Mouse (Mus musculus): ENCODE results near the gene Gm20388. TPM values are rescaled to one million over a fixed set of nuclear protein-coding genes. Genes with fewer than 3 reads are reported as not detected.

Gene Gm20388
- polyA plus RNA-seq, 1 experiment from 2014 or later: not detected

DNA sequence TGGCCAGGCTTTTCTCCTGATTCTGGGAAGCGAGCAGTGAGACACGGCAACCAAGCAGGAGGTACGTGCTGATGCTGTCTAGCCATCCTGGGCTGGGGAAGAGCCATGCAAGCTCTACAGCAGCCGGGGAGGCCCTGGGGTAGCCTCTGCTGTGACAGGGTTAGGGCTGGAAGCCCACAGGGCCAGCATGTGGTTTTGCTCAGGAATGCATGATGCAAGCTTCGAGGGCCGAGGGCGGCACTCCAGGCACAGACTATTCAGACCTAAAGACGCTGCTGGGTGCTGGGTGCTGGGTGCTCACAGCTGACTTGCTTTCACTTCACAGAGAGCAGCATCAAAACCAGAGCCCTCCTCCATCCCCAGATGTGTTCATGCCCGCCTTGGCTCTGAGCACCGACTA, 1382.8 kb downstream of the Gm20388 start:
- no peak for TF ChIP-seq CTCF (IDR thresholded peaks at IDR 0.05; ENCODE audit: low read depth)
- no peak for TF ChIP-seq EP300 (optimal IDR thresholded peaks at IDR 0.05)
- no peak overlapping the region for H3K4me3 ChIP-seq (ENCODE audit: low read depth, low read length)
- H3K36me3 ChIP-seq (ENCODE audit: control insufficient read depth, insufficient read depth, low read length): no peaks in the 10 kb centered on the region
- H3K9me3 ChIP-seq (ENCODE audit: control insufficient read depth, low read length): no peaks in the 10 kb centered on the region
- DNase-seq (ENCODE audit: low spot score): no peak
- H3K27me3 ChIP-seq (ENCODE audit: control insufficient read depth, insufficient read depth, low read length): no peaks in the 10 kb centered on the region
- 0 out of 2 replicates have a peak, but pooled peaks cover 3% of the 10 kb centered on the region for H3K4me1 ChIP-seq (replicated peaks; ENCODE audit: control insufficient read depth, insufficient read depth)
- no peak overlapping the region for H3K27ac ChIP-seq (replicated peaks)
- no peak overlapping the region for H3K9ac ChIP-seq (ENCODE audit: low read length)
- no peak overlapping the region for H3K4me2 ChIP-seq (replicated peaks; ENCODE audit: low read depth)
- 84% methylated on average over 10 of the region's 10 CpGs for WGBS
- ATAC-seq (ENCODE audit: low FRiP score, low TSS enrichment): no peak

DNA sequence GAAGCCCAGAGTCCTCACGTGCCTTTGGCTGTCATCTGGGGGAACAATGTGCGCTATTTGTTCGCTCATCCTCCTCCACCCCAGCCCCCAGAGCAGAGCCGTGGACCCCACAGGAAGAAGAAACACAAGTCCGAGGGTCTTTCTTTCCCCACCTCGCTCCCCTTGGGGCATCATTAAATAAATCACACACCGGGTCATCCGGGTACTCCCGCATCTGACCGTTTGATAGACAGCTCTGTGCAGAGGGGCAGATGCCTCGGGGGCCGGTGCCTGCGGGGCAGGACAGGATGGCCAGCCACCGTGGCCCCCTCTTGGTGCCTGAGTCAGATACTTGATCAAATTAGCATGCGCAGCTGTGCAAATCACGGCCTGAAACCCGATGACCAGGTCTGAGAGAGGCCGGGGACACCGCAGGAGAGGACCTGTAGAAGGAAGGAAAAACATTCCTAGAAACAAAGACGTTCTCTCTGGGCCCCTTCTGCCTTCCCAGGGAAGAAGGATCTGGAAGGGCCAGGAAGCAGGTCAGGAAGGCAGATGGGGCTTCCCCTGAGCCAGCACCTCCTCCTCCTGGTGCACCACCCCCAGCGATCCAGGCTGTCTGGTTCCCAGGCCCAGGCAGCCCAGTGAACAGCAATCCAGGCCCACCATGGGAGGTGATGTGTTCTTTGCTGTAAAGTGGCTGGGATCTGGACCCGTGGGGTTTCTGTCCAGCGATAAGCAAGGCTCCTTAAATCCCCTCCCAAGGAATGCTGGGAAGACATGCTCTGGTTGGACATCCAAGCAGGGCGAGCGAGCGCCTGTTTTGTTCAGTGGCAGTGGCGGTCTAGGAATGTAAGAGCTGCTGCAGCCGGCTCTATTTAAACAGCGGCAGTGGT, 1383.8 kb downstream of the Gm20388 start:
- no peak overlapping the region for H3K27ac ChIP-seq (replicated peaks)
- no peak for ATAC-seq (ENCODE audit: low FRiP score, low TSS enrichment)
- 0 out of 2 replicates have a peak, but pooled peaks cover 3% of the 10 kb centered on the region for H3K4me1 ChIP-seq (replicated peaks; ENCODE audit: control insufficient read depth, insufficient read depth)
- no peak for TF ChIP-seq EP300 (optimal IDR thresholded peaks at IDR 0.05)
- no peak for TF ChIP-seq CTCF (IDR thresholded peaks at IDR 0.05; ENCODE audit: low read depth)
- no peak overlapping the region for H3K4me3 ChIP-seq (ENCODE audit: low read depth, low read length)
- no peak overlapping the region for H3K4me2 ChIP-seq (replicated peaks; ENCODE audit: low read depth)
- WGBS: 35% methylated on average over 29 of the region's 29 CpGs
- H3K9ac ChIP-seq (ENCODE audit: low read length): no peak overlapping the region
- DNase-seq (ENCODE audit: low spot score): no peak
- no peaks in the 10 kb centered on the region for H3K27me3 ChIP-seq (ENCODE audit: control insufficient read depth, insufficient read depth, low read length)
- no peaks in the 10 kb centered on the region for H3K36me3 ChIP-seq (ENCODE audit: control insufficient read depth, insufficient read depth, low read length)
- no peaks in the 10 kb centered on the region for H3K9me3 ChIP-seq (ENCODE audit: control insufficient read depth, low read length)

DNA sequence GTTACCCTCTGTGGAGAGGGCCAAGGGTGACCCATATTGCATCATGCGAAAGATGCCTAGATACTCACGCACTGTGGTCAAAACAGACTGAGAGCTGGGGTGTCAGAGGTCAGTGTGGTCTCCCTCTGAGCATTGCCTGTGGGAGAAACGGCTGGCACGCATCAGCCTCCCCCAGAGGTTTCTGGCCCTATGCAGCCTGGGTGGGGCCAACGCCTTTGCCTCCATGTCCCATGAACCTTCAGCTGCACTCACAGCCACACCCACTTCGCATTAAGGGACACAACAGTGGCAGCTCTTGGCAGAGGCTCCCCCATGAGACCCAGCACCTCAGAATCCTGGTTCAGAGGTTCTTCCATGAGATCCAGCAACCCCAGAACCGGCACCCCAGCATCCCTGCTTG, 1385.4 kb downstream of the Gm20388 start:
- DNase-seq (ENCODE audit: low spot score): no peak

DNA sequence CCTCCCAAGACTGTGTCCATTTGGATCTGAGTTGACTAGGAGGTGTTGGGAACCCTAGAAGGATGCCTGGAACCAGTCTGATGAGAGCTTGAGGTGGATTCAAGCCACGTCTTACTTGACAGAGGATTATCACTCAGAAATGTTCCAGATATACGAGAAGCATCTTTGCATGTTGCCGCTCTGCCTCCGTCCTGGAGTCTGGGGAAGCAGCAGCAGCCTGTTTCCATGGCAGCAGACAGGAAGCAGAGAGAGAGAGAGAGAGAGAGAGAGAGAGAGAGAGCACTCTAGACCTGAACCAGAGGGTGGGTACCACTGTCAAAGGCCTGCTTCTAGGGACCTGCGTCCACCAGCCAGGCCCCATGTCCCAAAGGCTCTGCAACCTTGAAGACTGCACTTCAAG, 1386.0 kb downstream of the Gm20388 start:
- H3K4me1 ChIP-seq (replicated peaks; ENCODE audit: control insufficient read depth, insufficient read depth): 0 out of 2 replicates have a peak, but pooled peaks cover 3% of the 10 kb centered on the region
- H3K9ac ChIP-seq (ENCODE audit: low read length): no peak overlapping the region
- H3K27ac ChIP-seq (replicated peaks): no peak overlapping the region
- H3K4me2 ChIP-seq (replicated peaks; ENCODE audit: low read depth): no peak overlapping the region
- H3K27me3 ChIP-seq (ENCODE audit: control insufficient read depth, insufficient read depth, low read length): no peaks in the 10 kb centered on the region
- DNase-seq (ENCODE audit: low spot score): no peak
- no peak for ATAC-seq (ENCODE audit: low FRiP score, low TSS enrichment)
- TF ChIP-seq CTCF (IDR thresholded peaks at IDR 0.05; ENCODE audit: low read depth): no peak
- no peak for TF ChIP-seq EP300 (optimal IDR thresholded peaks at IDR 0.05)
- no peaks in the 10 kb centered on the region for H3K9me3 ChIP-seq (ENCODE audit: control insufficient read depth, low read length)
- H3K36me3 ChIP-seq (ENCODE audit: control insufficient read depth, insufficient read depth, low read length): no peaks in the 10 kb centered on the region
- no peak overlapping the region for H3K4me3 ChIP-seq (ENCODE audit: low read depth, low read length)
- 59% methylated on average over 5 of the region's 5 CpGs for WGBS

More for the DNA sequence above, 1385.4 kb downstream of the Gm20388 start:
- Histone ChIP-seq H3K4me3 (ENCODE audit: low read depth, low read length) (no peak overlapping the region), H3K36me3 (ENCODE audit: control insufficient read depth, insufficient read depth, low read length) (no peaks in the 10 kb centered on the region), H3K4me2 (replicated peaks; ENCODE audit: low read depth) (no peak overlapping the region), H3K27ac (replicated peaks) (no peak overlapping the region), H3K27me3 (ENCODE audit: control insufficient read depth, insufficient read depth, low read length) (no peaks in the 10 kb centered on the region), H3K9ac (ENCODE audit: low read length) (no peak overlapping the region), H3K4me1 (replicated peaks; ENCODE audit: control insufficient read depth, insufficient read depth) (0 out of 2 replicates have a peak, but pooled peaks cover 3% of the 10 kb centered on the region), H3K9me3 (ENCODE audit: control insufficient read depth, low read length) (no peaks in the 10 kb centered on the region)
- WGBS: 85% methylated on average over 7 of the region's 7 CpGs
- no peak for ATAC-seq (ENCODE audit: low FRiP score, low TSS enrichment)
- TF ChIP-seq EP300 (optimal IDR thresholded peaks at IDR 0.05): no peak
- no peak for TF ChIP-seq CTCF (IDR thresholded peaks at IDR 0.05; ENCODE audit: low read depth)

DNA sequence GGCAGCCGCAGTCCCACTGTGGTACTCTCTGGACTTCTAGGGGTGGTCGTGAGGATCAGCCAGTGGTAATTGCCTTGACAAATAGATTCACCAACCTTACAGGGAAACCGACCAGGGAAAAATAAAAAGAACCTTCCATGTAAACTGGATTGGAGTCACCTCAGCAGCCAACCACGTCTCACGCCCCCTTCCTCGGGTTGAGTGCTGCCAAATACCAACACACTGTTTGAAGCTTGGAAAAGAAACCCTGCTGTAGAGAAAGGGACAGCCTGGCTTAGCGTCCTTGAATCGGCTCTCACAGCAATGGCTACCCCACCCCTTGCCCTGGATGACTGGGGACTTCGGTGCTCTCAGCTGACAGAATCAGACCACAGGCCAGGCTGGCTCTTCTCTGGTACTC, 1386.7 kb downstream of the Gm20388 start:
- Histone ChIP-seq H3K4me1 (replicated peaks; ENCODE audit: control insufficient read depth, insufficient read depth) (0 out of 2 replicates have a peak, but pooled peaks cover 3% of the 10 kb centered on the region), H3K27me3 (ENCODE audit: control insufficient read depth, insufficient read depth, low read length) (no peaks in the 10 kb centered on the region), H3K27ac (replicated peaks) (no peak overlapping the region), H3K4me3 (ENCODE audit: low read depth, low read length) (no peak overlapping the region), H3K36me3 (ENCODE audit: control insufficient read depth, insufficient read depth, low read length) (no peaks in the 10 kb centered on the region), H3K9ac (ENCODE audit: low read length) (no peak overlapping the region), H3K9me3 (ENCODE audit: control insufficient read depth, low read length) (no peaks in the 10 kb centered on the region), H3K4me2 (replicated peaks; ENCODE audit: low read depth) (no peak overlapping the region)
- DNase-seq (ENCODE audit: low spot score): no peak
- TF ChIP-seq CTCF (IDR thresholded peaks at IDR 0.05; ENCODE audit: low read depth): no peak
- TF ChIP-seq EP300 (optimal IDR thresholded peaks at IDR 0.05): no peak
- no peak for ATAC-seq (ENCODE audit: low FRiP score, low TSS enrichment)
- WGBS: 78% methylated on average over 9 of the region's 9 CpGs

DNA sequence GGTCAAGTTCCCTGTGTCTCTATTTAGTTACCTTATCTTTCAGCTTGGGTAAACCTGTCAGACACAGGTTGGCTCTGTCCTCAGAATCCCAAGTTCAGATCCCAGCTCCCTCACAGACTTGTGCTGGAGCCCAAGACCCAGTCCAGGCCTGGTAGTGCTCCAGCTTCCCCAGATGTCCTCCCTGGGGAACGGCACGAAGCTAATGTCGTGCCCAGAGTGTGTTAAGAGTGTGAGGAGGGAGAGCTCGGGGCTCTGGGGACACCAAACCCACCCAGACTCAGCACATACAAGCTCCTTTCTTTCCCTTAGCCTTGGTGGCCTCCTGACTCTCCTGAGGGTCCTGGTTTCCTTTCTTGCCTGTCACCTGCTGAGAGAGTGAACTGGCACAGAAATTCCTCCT, 1389.4 kb downstream of the Gm20388 start:
- Histone ChIP-seq H3K27me3 (ENCODE audit: control insufficient read depth, insufficient read depth, low read length) (no peaks in the 10 kb centered on the region), H3K4me3 (ENCODE audit: low read depth, low read length) (no peak overlapping the region)
- 0 out of 2 replicates have a peak, but pooled peaks have one; percentile 7 for ATAC-seq (ENCODE audit: low FRiP score, low TSS enrichment)

More for the DNA sequence above, 1389.4 kb downstream of the Gm20388 start:
- TF ChIP-seq CTCF (IDR thresholded peaks at IDR 0.05; ENCODE audit: low read depth) (no peak), EP300 (optimal IDR thresholded peaks at IDR 0.05) (no peak)
- WGBS: 58% methylated on average over 4 of the region's 4 CpGs
- DNase-seq (ENCODE audit: low spot score): no peak
- H3K9ac ChIP-seq (ENCODE audit: low read length): no peak overlapping the region
- H3K4me2 ChIP-seq (replicated peaks; ENCODE audit: low read depth): no peak overlapping the region
- no peak overlapping the region for H3K27ac ChIP-seq (replicated peaks)
- H3K36me3 ChIP-seq (ENCODE audit: control insufficient read depth, insufficient read depth, low read length): no peaks in the 10 kb centered on the region
- no peaks in the 10 kb centered on the region for H3K4me1 ChIP-seq (replicated peaks; ENCODE audit: control insufficient read depth, insufficient read depth)
- H3K9me3 ChIP-seq (ENCODE audit: control insufficient read depth, low read length): no peaks in the 10 kb centered on the region
